Mouse (Mus musculus) skeletal muscle tissue, postnatal 0 days (tissue): ENCODE measurements around the gene Rpl29. TPM values are rescaled to one million over a fixed set of nuclear protein-coding genes. Genes with fewer than 3 reads are reported as not detected.

Experiments
- polyA plus RNA-seq: library from polyadenylated mRNA; unstranded; fragments of >200 nt; fragmentation: Nextera tagmentation; extraction: Ambion mirVana; gene quantifications from 2 replicates; pipeline ENCODE4 v1.2.1, GENCODE M21; 2015

Rpl29 gene
- 557 and 573 TPM in 2 replicates for polyA plus RNA-seq

DNA sequence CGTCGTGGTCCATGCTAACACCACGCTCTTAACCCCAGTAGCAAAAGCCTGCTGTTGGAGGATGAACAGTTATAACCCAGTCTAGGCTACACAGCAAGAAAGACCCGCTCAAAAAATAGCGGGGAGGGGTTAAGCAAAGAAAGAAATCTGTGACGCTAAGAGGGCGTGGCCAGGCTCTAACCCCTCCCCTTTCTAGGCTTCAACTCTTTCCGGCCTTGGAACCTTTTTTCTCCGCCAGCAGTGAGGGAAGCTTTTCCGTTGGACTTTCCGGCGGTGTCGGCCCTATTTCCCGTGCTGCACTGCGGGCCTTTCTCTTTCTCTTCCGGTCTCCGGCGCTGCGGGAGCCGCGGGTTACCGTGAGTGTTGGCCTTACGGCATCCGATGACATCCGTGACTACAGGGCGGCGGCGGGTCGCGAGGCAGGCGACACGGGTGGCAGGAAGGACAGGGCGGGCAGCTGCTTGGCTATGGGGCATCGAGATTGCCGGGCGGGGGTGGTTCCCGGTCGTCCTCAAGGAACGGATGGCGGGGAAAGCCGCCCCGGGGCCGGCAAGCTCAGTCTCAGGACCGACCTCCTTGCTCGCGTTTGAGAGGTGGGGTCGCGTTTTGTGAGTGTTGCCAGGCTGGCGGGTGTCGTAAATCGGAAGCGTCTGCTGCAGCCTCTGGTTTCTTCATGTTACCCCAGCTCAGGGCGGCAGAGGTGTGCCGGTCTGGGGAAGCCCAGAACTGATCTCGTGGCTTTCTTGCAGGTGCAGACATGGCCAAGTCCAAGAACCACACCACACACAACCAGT lies at the start of gene Rpl29:
Gene Rpl29, plus strand, starts transcription at position 234 of the 794 bp plus-strand sequence.

DNA sequence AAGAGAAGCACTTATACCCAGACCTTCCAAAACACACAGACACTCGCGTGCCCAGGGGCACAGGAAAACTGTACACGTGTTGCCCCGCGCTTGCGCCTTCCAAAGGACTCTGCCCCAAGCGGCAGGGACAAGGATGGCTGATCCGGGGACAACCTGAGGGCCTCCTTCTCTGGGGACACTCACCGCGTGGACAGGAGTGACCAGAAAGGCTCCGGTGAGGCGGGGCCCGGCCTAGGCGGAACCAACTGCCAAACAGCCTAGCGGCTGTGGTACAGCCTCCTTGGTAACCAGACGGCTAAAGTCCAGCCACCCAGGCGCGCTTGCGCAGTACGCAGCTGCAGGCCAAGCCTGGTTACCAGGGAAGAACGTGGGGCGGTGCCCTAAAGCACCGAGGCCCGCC lies 18.1 kb downstream of the Rpl29 start, which contains the start of the genes Abhd14b and Abhd14a:
Gene Abhd14b, plus strand, starts transcription at position 112 of the 400 bp plus-strand sequence.
Gene Abhd14a, minus strand, starts transcription at position 331 of the 400 bp plus-strand sequence.

DNA sequence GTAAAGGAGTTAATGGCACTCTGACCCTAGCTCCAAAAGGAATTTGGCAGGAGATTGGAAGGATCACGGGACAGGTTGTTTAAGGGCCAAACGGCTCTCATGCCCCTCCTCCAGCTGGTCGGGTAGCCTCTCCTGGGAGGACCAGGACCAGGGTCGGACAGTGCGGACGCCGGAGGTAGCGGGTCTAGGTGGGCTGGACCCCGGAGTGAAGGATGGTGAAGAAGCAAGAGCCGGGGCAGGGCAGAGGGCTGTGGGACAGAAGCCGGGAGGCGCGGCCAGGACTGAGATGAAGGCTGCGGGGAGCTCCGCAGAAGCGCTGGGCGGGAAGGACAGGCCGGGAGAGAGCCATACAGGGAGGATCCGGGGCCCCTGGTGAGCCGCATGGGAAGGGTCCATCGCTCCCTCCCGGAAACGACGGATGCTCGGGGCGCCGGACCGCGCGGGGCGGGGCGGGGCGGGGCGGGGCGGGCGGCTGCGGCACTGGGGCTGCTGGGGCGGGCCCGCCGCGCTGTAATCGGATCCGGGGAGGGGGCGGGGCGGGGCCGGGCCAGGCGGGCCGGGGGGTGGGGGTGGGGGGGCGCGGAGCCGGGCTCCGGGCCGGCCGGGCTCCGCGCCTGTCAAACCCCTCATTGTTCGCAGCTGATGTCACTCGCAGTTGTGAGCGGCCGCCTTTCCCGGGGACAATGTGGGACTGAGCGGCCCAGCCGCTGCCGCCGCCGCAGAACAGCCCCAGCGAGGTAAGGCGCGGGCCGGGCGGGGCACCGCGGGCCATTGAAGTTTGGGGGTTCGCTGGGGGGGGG lies 24.2 kb downstream of the Rpl29 start, which contains the start of gene Pcbp4:
Gene Pcbp4, plus strand, starts transcription at position 21 of the 800 bp plus-strand sequence.

DNA sequence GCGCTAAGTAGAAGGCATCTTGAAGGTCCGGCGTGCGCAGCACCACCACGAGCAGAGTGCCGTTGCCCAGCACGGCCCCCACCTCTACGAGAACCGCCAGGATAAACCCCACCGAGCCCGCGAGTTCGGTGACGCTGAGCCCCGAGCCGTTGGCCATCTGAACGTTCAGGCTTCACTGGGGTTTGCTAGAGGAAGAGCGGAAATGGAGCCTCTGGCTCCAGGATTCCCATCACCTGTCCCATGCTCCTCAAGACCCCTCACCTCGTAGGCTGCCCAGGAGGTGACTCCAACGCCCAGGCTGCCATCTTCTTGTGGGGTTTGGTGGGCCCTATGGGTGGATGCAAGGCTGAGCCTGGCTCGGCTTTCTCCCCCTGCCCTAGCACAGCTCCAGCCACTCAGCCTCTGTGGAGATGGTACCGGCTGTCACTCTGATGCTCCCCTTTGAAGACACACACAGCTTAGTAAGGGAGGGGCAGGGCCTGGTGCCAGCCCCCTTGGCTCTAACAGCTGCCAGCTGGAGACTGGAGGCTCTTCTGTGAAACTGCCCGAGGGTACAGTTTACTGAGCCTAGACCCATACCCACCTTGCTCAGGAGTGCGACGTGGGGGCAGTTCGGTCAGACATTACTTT lies 36.4 kb downstream of the Rpl29 start, which contains the start of gene Gpr62:
Gene Gpr62, minus strand, starts transcription at position 368 of the 630 bp plus-strand sequence.

DNA sequence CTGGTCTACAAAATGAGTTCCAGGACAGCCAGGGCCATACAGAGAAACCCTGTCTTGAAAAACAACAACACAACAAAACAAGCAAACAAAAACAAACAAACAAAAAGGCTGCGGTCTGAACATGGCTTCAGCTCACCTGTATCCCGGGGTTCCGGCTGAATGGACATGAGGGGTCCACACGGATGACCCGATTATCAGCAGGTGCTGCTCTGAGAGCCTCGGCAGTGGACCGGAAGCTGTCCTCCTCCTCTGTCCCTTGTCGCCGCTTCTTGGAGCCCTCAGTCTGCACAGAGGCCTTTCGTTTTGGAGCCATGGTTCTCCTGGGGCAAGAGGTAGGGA lies 46.4 kb downstream of the Rpl29 start, which contains the start of gene Rrp9:
Gene Rrp9, plus strand, starts transcription at position 301 of the 339 bp plus-strand sequence.

DNA sequence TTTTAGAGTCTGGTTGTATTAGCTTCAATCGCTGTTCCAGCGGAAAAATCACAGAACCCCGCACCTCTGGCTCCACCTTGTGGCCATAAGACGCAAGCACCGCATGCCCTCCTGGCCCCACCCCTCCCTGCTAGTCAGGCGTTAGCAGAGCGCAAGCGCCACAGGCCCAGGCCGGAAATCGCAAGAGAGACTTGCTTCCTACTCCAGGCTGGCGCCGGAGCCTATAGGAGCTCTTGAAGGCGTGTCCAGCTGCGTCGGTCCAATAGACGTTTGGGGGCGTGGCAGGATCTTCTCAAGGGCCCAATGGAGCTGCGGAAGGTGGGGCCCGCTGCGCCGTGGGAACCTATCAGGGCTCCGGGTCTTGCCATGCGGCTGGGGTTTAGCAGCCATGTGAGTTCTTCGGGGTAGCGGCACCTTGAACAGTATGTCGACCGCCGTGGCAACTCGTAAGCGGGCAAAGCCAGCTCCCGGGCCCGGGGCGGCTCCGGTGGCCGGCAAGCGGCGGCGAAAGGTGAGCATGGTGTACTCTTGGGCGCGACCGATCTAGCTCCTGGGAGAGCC lies 47.8 kb downstream of the Rpl29 start, which contains the start of gene Parp3:
Gene Parp3, minus strand, starts transcription at position 26 of the 561 bp plus-strand sequence.

Other genes starting within 250 kb of the Rpl29 start
- gene Ppm1m, start 229.7 kb upstream of the Rpl29 start, polyA plus RNA-seq: 13.1 and 28.8 TPM in 2 replicates
- 127 TPM in 2 replicates for gene Twf2, start 226.3 kb upstream of the Rpl29 start, polyA plus RNA-seq
- gene Tlr9, start 206.9 kb upstream of the Rpl29 start, polyA plus RNA-seq: 0.08 and 0.09 TPM in 2 replicates
- gene Alas1, start 180.8 kb upstream of the Rpl29 start, polyA plus RNA-seq: 171 and 204 TPM in 2 replicates
- 4.8 and 6.3 TPM in 2 replicates for gene Poc1a, start 148.4 kb upstream of the Rpl29 start, polyA plus RNA-seq
- 6.7 and 9.3 TPM in 2 replicates for gene Dusp7, start 60.8 kb upstream of the Rpl29 start, polyA plus RNA-seq
- gene Acy1, start 8.9 kb downstream of the Rpl29 start, polyA plus RNA-seq: 10.5 and 13.0 TPM in 2 replicates
- gene Abhd14b, start 18.0 kb downstream of the Rpl29 start, polyA plus RNA-seq: 6.3 and 9.0 TPM in 2 replicates
- 20.9 and 25.1 TPM in 2 replicates for gene Abhd14a, start 18.2 kb downstream of the Rpl29 start, polyA plus RNA-seq
- gene Pcbp4, start 23.8 kb downstream of the Rpl29 start, polyA plus RNA-seq: 38.6 and 45.3 TPM in 2 replicates
- 0.42 and 0.55 TPM in 2 replicates for gene Gpr62, start 36.5 kb downstream of the Rpl29 start, polyA plus RNA-seq
- gene Rrp9, start 46.5 kb downstream of the Rpl29 start, polyA plus RNA-seq: 14.6 and 19.1 TPM in 2 replicates
- gene Parp3, start 47.5 kb downstream of the Rpl29 start, polyA plus RNA-seq: 12.1 and 16.3 TPM in 2 replicates
- not detected in 2 replicates for gene Iqcf1, start 70.5 kb downstream of the Rpl29 start, polyA plus RNA-seq
- gene Iqcf5, start 85.1 kb downstream of the Rpl29 start, polyA plus RNA-seq: not detected in 2 replicates
- not detected in 2 replicates for gene Iqcf3, start 132.2 kb downstream of the Rpl29 start, polyA plus RNA-seq
- not detected in 2 replicates for gene Iqcf4, start 141.5 kb downstream of the Rpl29 start, polyA plus RNA-seq
- gene Iqcf6, start 197.1 kb downstream of the Rpl29 start, polyA plus RNA-seq: not detected in 2 replicates
- gene Grm2, start 226.6 kb downstream of the Rpl29 start, polyA plus RNA-seq: not detected in 2 replicates